Mouse (Mus musculus): ENCODE data around the gene Sardh. TPM values are rescaled to one million over a fixed set of nuclear protein-coding genes. Genes with fewer than 3 reads are reported as not detected.

The Sardh gene
- polyA plus RNA-seq, 1 experiment = 28.4 TPM

DNA sequence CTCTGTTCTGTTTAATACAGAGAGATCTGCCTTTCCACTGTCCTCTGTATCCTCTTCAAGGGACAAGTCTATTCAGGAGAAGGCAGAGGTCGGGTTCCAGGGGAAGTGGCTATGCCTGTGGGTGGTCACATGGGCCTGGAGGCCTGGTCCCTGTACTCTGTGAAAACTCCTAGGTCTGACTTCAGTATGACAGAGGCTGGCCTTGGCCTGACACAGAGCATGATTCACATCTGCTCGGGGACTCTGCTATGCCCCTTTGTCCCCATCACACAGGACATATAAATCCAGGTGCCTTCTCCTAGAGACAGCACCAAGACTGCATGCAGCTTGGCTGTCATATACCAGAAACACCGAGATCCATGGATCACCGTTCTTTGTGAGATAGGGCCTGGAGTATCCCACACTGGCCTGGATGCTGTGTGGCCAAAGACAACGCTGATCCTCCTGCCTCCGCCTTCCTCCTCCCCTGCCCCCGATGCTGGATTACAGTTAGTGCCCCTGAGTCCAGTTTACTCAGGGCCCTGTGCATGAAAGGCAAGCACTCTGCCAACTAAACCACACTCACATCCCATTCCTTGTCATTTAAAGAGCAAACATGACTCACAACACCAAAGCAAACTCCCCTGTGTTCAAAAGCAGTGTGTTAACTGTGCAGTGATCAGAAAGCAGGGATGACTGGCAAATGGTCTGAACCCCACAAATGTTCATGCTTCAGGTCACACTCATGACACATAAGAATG lies 39.0 kb upstream of the Sardh start:
- TF ChIP-seq MAX (IDR thresholded peaks at IDR 0.05; ENCODE audit: low read depth) (no peak), MYOD1 (IDR thresholded peaks at IDR 0.05; ENCODE audit: control insufficient read depth in 1 of 3, insufficient read length in 2 of 3, low read depth in 2 of 3) (no peak), POLR2A (IDR thresholded peaks at IDR 0.05; ENCODE audit: insufficient read length, low read depth) (no peak), CEBPB (IDR thresholded peaks at IDR 0.05; ENCODE audit: insufficient read depth, poor library complexity, severe bottlenecking) (no peak), TCF12 (IDR thresholded peaks at IDR 0.05; ENCODE audit: insufficient read depth, poor library complexity, severe bottlenecking) (no peak), E2F4 (IDR thresholded peaks at IDR 0.05; ENCODE audit: insufficient read depth) (no peak), REST (IDR thresholded peaks at IDR 0.05; ENCODE audit: insufficient read depth, insufficient read length) (no peak), MYOG (IDR thresholded peaks at IDR 0.05; ENCODE audit: control insufficient read depth in 1 of 3, insufficient read depth in 1 of 3, insufficient read length in 2 of 3, low read depth in 2 of 3) (no peak), USF1 (IDR thresholded peaks at IDR 0.05; ENCODE audit: low read depth) (no peak), TCF3 (IDR thresholded peaks at IDR 0.05; ENCODE audit: insufficient read length, low read depth) (no peak), POLR2AphosphoS2 (IDR thresholded peaks at IDR 0.05; ENCODE audit: insufficient read length, low read depth) (no peak), SRF (IDR thresholded peaks at IDR 0.05; ENCODE audit: control insufficient read depth, insufficient read length, low read depth) (no peak)
- no peak overlapping the region for H3K4me3 ChIP-seq
- no peaks in the 10 kb centered on the region for H3K36me3 ChIP-seq (ENCODE audit: control insufficient read depth, insufficient read depth)
- H3K4me2 ChIP-seq (ENCODE audit: low read depth) = no peak overlapping the region
- no peaks in the 10 kb centered on the region for H3K79me2 ChIP-seq (ENCODE audit: control insufficient read depth, insufficient read depth)
- H3K27me3 ChIP-seq (ENCODE audit: control insufficient read depth, insufficient read depth, insufficient read length) = no peaks in the 10 kb centered on the region
- no peak overlapping the region for H3ac ChIP-seq (ENCODE audit: control insufficient read depth, insufficient read length)

DNA sequence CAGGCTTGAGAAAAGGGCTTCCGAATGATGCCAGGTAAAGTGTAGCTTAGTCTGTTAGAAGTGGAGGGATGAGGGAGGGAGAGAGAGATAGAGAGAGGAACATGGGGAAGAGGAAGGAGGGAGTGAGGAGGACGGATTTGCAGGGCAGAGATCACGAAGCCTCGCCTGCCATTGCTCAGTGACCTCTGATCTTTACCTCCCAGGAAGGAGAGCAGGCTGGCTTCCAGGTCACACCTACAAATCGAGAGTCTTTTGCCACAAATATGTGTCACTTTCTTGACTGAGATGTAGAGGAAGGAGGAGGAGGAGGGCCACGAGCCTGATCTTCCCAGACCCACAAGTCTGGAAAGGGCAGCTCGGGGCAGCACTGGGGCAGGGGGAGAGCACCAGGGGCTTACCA lies 36.3 kb upstream of the Sardh start:
- Histone ChIP-seq H3K4me3 (no peak overlapping the region), H3K36me3 (ENCODE audit: control insufficient read depth, insufficient read depth) (no peaks in the 10 kb centered on the region)
- TF ChIP-seq E2F4 (IDR thresholded peaks at IDR 0.05; ENCODE audit: insufficient read depth) (no peak), MYOD1 (IDR thresholded peaks at IDR 0.05; ENCODE audit: control insufficient read depth in 1 of 3, insufficient read length in 2 of 3, low read depth in 2 of 3) (no peak), POLR2A (IDR thresholded peaks at IDR 0.05; ENCODE audit: insufficient read length, low read depth) (no peak), POLR2AphosphoS2 (IDR thresholded peaks at IDR 0.05; ENCODE audit: insufficient read length, low read depth) (no peak)

DNA sequence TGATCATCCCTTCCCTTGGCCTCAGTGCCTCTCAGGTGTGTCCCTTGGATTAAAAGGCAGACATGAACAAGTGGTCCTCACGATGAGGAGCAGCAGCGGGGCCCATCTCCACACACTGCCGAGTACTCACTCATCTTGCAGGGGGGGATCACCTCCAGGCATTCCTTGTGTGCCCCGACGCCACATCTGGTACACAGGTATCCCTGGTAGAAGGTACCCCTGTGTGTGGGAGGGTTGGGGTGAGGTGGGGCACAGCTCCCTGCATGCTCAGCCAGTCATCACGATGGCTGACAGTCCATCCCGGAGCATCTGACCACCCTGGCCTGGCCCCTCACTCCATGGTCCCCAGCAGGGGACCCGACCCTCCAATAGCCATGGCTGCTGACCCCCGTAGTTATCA lies 33.6 kb upstream of the Sardh start:
- no peaks in the 10 kb centered on the region for H3K79me2 ChIP-seq (ENCODE audit: control insufficient read depth, insufficient read depth)
- peaks cover under 1% of the 10 kb centered on the region for H3K36me3 ChIP-seq (ENCODE audit: control insufficient read depth, insufficient read depth)
- no peak overlapping the region for H3K4me2 ChIP-seq (ENCODE audit: low read depth)
- H3ac ChIP-seq (ENCODE audit: control insufficient read depth, insufficient read length) = no peak overlapping the region
- H3K4me3 ChIP-seq = no peak overlapping the region
- H3K27me3 ChIP-seq (ENCODE audit: control insufficient read depth, insufficient read depth, insufficient read length) = no peaks in the 10 kb centered on the region
- no peak for TF ChIP-seq TCF3 (IDR thresholded peaks at IDR 0.05; ENCODE audit: insufficient read length, low read depth)
- TF ChIP-seq SRF (IDR thresholded peaks at IDR 0.05; ENCODE audit: control insufficient read depth, insufficient read length, low read depth) = no peak
- no peak for TF ChIP-seq MAX (IDR thresholded peaks at IDR 0.05; ENCODE audit: low read depth)
- TF ChIP-seq USF1 (IDR thresholded peaks at IDR 0.05; ENCODE audit: low read depth) = no peak
- no peak for TF ChIP-seq CEBPB (IDR thresholded peaks at IDR 0.05; ENCODE audit: insufficient read depth, poor library complexity, severe bottlenecking)
- TF ChIP-seq POLR2AphosphoS2 (IDR thresholded peaks at IDR 0.05; ENCODE audit: insufficient read length, low read depth) = no peak
- TF ChIP-seq REST (IDR thresholded peaks at IDR 0.05; ENCODE audit: insufficient read depth, insufficient read length) = no peak
- no peak for TF ChIP-seq MYOD1 (IDR thresholded peaks at IDR 0.05; ENCODE audit: control insufficient read depth in 1 of 3, insufficient read length in 2 of 3, low read depth in 2 of 3)
- TF ChIP-seq E2F4 (IDR thresholded peaks at IDR 0.05; ENCODE audit: insufficient read depth) = no peak
- TF ChIP-seq POLR2A (IDR thresholded peaks at IDR 0.05; ENCODE audit: insufficient read length, low read depth) = no peak
- TF ChIP-seq MYOG (IDR thresholded peaks at IDR 0.05; ENCODE audit: control insufficient read depth in 1 of 3, insufficient read depth in 1 of 3, insufficient read length in 2 of 3, low read depth in 2 of 3) = no peak
- TF ChIP-seq TCF12 (IDR thresholded peaks at IDR 0.05; ENCODE audit: insufficient read depth, poor library complexity, severe bottlenecking) = no peak

More for the DNA sequence above, 36.3 kb upstream of the Sardh start:
- no peak overlapping the region for H3ac ChIP-seq (ENCODE audit: control insufficient read depth, insufficient read length)
- H3K4me2 ChIP-seq (ENCODE audit: low read depth) = no peak overlapping the region
- no peaks in the 10 kb centered on the region for H3K79me2 ChIP-seq (ENCODE audit: control insufficient read depth, insufficient read depth)
- H3K27me3 ChIP-seq (ENCODE audit: control insufficient read depth, insufficient read depth, insufficient read length) = no peaks in the 10 kb centered on the region

DNA sequence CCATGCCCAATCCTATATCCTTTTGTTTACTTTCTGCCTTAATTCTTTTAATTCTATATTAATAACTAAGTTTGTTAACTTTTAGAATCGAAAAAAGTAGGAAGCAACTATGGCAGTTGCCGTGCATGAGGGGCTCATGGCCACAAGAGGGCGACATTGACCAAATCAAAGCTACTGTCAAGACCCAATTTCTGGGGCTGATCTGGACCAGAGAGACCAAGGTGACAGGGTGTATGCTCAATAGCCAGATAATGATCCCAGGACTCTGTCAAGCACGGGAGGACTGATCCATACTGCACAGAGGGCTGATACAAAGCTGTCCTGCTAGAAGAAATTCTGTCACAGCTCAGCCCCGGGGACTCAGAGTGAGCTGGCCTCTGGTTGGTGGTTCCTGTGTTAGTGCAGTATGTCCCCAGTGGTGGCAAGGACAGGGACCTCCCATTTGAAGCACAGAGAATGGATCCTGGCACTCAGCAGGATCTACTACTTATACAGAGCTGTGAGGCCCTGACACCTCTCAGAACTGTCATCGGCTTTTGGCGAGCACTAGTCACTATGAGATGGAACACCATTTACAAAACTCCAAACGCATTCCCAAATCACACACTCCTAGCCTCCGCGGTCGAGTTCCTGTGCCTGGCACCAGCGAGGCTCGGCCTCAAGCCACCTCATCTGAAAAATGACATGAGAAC lies 32.9 kb upstream of the Sardh start:
- Histone ChIP-seq H3K79me2 (ENCODE audit: control insufficient read depth, insufficient read depth) (no peaks in the 10 kb centered on the region), H3K4me2 (ENCODE audit: low read depth) (no peak overlapping the region), H3ac (ENCODE audit: control insufficient read depth, insufficient read length) (no peak overlapping the region), H3K27me3 (ENCODE audit: control insufficient read depth, insufficient read depth, insufficient read length) (no peaks in the 10 kb centered on the region), H3K4me3 (no peak overlapping the region), H3K36me3 (ENCODE audit: control insufficient read depth, insufficient read depth) (peaks cover 4% of the 10 kb centered on the region)
- TF ChIP-seq E2F4 (IDR thresholded peaks at IDR 0.05; ENCODE audit: insufficient read depth) = no peak
- no peak for TF ChIP-seq REST (IDR thresholded peaks at IDR 0.05; ENCODE audit: insufficient read depth, insufficient read length)
- no peak for TF ChIP-seq POLR2AphosphoS2 (IDR thresholded peaks at IDR 0.05; ENCODE audit: insufficient read length, low read depth)

GRCm38 (mm10) chr2:27278859-27279258 lies 30.7 kb upstream of the Sardh start:
- H3K79me2 ChIP-seq (ENCODE audit: control insufficient read depth, insufficient read depth) = no peaks in the 10 kb centered on the region
- TF ChIP-seq POLR2AphosphoS2 (IDR thresholded peaks at IDR 0.05; ENCODE audit: insufficient read length, low read depth) (no peak), SRF (IDR thresholded peaks at IDR 0.05; ENCODE audit: control insufficient read depth, insufficient read length, low read depth) (no peak), REST (IDR thresholded peaks at IDR 0.05; ENCODE audit: insufficient read depth, insufficient read length) (no peak), TCF12 (IDR thresholded peaks at IDR 0.05; ENCODE audit: insufficient read depth, poor library complexity, severe bottlenecking) (no peak), E2F4 (IDR thresholded peaks at IDR 0.05; ENCODE audit: insufficient read depth) (no peak), MYOG (IDR thresholded peaks at IDR 0.05; ENCODE audit: control insufficient read depth in 1 of 3, insufficient read depth in 1 of 3, insufficient read length in 2 of 3, low read depth in 2 of 3) (no peak)
- H3K4me3 ChIP-seq = no peak overlapping the region
- no peak overlapping the region for H3K4me2 ChIP-seq (ENCODE audit: low read depth)
- H3K27me3 ChIP-seq (ENCODE audit: control insufficient read depth, insufficient read depth, insufficient read length) = no peaks in the 10 kb centered on the region
- H3K36me3 ChIP-seq (ENCODE audit: control insufficient read depth, insufficient read depth) = peaks cover 14% of the 10 kb centered on the region
- no peak overlapping the region for H3ac ChIP-seq (ENCODE audit: control insufficient read depth, insufficient read length)
